Mouse (Mus musculus) embryonic facial prominence, embryonic 12.5 days (tissue): Measurements from ENCODE around the gene Gpr21. TPM values are rescaled to one million over a fixed set of nuclear protein-coding genes. Genes with fewer than 3 reads are reported as not detected.

Source experiments
- polyA plus RNA-seq: library from polyadenylated mRNA; unstranded; fragments of >200 nt; fragmentation: Nextera tagmentation; extraction: Ambion mirVana; gene quantifications from 2 replicates; pipeline ENCODE4 v1.2.1, GENCODE M21; 2016

Gene Gpr21
- polyA plus RNA-seq, 1 experiment from 2014 or later = 2.3 TPM

Other genes with a start within 250 kb of the Gpr21 start
- gene Olfr368, start 189.8 kb upstream of the Gpr21 start, polyA plus RNA-seq = not detected in 2 replicates
- gene Pdcl, start 157.0 kb upstream of the Gpr21 start, polyA plus RNA-seq = 51.5 and 52.7 TPM in 2 replicates
- gene Rc3h2, start 93.4 kb upstream of the Gpr21 start, polyA plus RNA-seq = 22.9 and 23.1 TPM in 2 replicates
- gene Zbtb26, start 73.2 kb upstream of the Gpr21 start, polyA plus RNA-seq = 10.5 and 12.4 TPM in 2 replicates
- 8.1 and 8.7 TPM in 2 replicates for gene Zbtb6, start 73.2 kb upstream of the Gpr21 start, polyA plus RNA-seq
- gene Rabgap1, start 73.1 kb upstream of the Gpr21 start, polyA plus RNA-seq = 63.2 and 65.1 TPM in 2 replicates
- 47.7 and 47.9 TPM in 2 replicates for gene Strbp, start 187.5 kb downstream of the Gpr21 start, polyA plus RNA-seq